Mouse (Mus musculus) erythroblast, embryonic 14.5 days (primary cell): ENCODE results near the gene Ltb. TPM values are rescaled to one million over a fixed set of nuclear protein-coding genes. Genes with fewer than 3 reads are reported as not detected.
A peak's percentile ranks its signal among the peaks of the same experiment; 100 is the strongest.

Experiments used
- H3K27me3 ChIP-seq: 2 replicates; pipeline ENCODE4 v1.6.1; 2012; ENCODE audit warnings: inconsistent platforms; ENCODE audit not compliant: control insufficient read depth
- H3K36me3 ChIP-seq: 2 replicates; pipeline ENCODE4 v1.6.1; 2012; ENCODE audit warnings: mild to moderate bottlenecking, inconsistent platforms; ENCODE audit not compliant: control insufficient read depth
- H3K4me1 ChIP-seq: 2 replicates; pipeline ENCODE4 v1.6.1; 2012; ENCODE audit warnings: inconsistent platforms; ENCODE audit not compliant: control insufficient read depth
- H3K4me3 ChIP-seq: replicated peaks from 2 replicates; pipeline ENCODE3; 2012; ENCODE audit warnings: moderate library complexity, mild to moderate bottlenecking, inconsistent platforms
- H3K9me3 ChIP-seq: 2 replicates; pipeline ENCODE4 v1.6.1; 2012; ENCODE audit warnings: low read length, inconsistent platforms, mixed read lengths; ENCODE audit not compliant: control insufficient read depth
- GATA1 ChIP-seq: IDR thresholded peaks from 2 replicates; pipeline ENCODE4 v1.6.1; 2012; ENCODE audit warnings: low read length, inconsistent platforms, mixed read lengths
- TAL1 ChIP-seq: IDR thresholded peaks from 3 replicates; pipeline ENCODE4 v1.6.1; 2012; ENCODE audit warnings: low read length, inconsistent platforms, mixed read lengths
- polyA plus RNA-seq: library from polyadenylated mRNA; stranded (reverse); fragments of >175 nt; gene quantifications from 2 replicates; pipeline ENCODE4 v1.2.3, GENCODE M21; 2012

Gene Ltb
- polyA plus RNA-seq, 1 experiment: 0.08 TPM

DNA sequence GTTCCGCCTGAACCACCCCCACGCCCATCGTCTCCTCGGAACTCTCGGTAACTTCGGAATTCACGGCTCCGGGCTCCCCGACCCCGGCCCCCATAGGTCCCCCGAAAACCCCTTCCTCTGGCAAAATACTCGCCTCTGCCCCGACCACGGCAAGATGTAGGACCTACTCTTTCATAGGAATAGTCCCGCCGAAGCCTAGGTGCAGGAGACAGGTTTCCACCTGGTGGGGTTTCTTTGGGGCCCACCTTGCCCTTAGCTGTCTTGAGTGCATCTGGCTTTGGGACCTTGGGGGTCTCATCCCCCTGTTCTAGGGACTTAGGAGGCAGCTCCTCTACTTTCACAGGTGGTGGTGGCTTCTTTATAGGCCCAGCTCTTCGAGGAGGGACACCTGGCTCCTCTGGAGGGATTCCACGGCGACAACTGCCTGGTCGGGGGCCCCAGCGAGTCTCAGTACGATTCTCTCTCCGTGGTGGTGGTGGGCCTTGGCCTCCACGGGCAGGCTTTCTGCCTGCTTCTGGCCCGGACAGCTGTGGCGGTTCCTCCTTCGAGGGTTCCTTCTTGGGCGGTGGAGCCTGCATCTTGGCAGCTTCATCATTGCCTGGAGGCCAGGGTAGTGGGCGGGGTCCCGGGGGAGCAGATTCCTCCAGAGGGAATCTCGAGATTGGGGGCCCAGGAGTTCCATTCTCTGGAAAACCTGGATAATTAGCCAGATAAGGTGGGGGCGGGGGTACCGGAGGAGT lies 37.6 kb upstream of the Ltb start:
- TF ChIP-seq TAL1 (no peak), GATA1 (no peak)
- H3K27me3 ChIP-seq: no peaks in the 10 kb centered on the region
- H3K9me3 ChIP-seq: no peaks in the 10 kb centered on the region
- H3K4me1 ChIP-seq: peaks cover 6% of the 10 kb centered on the region
- no peak overlapping the region for H3K4me3 ChIP-seq
- H3K36me3 ChIP-seq: peaks cover 100% of the 10 kb centered on the region

GRCm38 (mm10) chr17:35157254-35157653 lies 37.0 kb upstream of the Ltb start:
- Histone ChIP-seq H3K27me3 (no peaks in the 10 kb centered on the region), H3K4me1 (peaks cover 8% of the 10 kb centered on the region), H3K9me3 (no peaks in the 10 kb centered on the region), H3K36me3 (peaks cover 100% of the 10 kb centered on the region), H3K4me3 (no peak overlapping the region)
- no peak for TF ChIP-seq GATA1
- TF ChIP-seq TAL1: no peak

GRCm38 (mm10) chr17:35157661-35158175 lies 36.5 kb upstream of the Ltb start:
- Histone ChIP-seq H3K27me3 (no peaks in the 10 kb centered on the region), H3K36me3 (peaks cover 100% of the 10 kb centered on the region), H3K4me3 (no peak overlapping the region), H3K4me1 (peaks cover 10% of the 10 kb centered on the region), H3K9me3 (no peaks in the 10 kb centered on the region)
- TF ChIP-seq GATA1: no peak
- TF ChIP-seq TAL1: no peak

- Histone ChIP-seq H3K4me3 (no peak overlapping the region), H3K27me3 (no peaks in the 10 kb centered on the region), H3K36me3 (peaks cover 90% of the 10 kb centered on the region), H3K9me3 (no peaks in the 10 kb centered on the region), H3K4me1 (peaks cover 23% of the 10 kb centered on the region)
- no peak for TF ChIP-seq TAL1
- TF ChIP-seq GATA1: no peak
These were observed 35.2 kb upstream of the Ltb start for GRCm38 (mm10) chr17:35158850-35159593.

DNA sequence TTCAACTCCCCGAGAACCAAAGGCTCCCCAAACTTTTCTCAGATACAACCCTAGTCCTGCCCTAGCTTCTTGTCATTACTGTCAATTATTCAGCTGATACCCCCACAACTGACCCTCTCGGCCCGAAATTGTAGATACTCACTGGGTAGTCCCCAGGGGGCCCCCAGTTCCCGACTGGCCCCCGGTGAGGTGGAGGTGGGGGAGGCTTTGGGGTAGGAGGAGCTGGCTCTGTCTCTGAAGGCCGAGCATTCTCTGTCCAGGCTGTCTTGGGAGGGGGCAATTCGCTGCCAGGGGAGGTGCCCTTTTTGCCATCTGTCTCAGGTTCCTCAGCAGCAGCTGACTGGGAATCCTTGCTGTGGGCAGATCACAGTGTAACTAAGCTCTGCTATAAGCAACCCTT lies 34.6 kb upstream of the Ltb start:
- no peak overlapping the region for H3K4me3 ChIP-seq
- peaks cover 84% of the 10 kb centered on the region for H3K36me3 ChIP-seq
- H3K27me3 ChIP-seq: no peaks in the 10 kb centered on the region
- H3K4me1 ChIP-seq: peaks cover 25% of the 10 kb centered on the region
- no peaks in the 10 kb centered on the region for H3K9me3 ChIP-seq
- TF ChIP-seq TAL1: no peak
- TF ChIP-seq GATA1: no peak

GRCm38 (mm10) chr17:35161421-35161820 lies 32.8 kb upstream of the Ltb start:
- TF ChIP-seq GATA1: no peak
- no peak for TF ChIP-seq TAL1
- Histone ChIP-seq H3K36me3 (peaks cover 66% of the 10 kb centered on the region), H3K9me3 (no peaks in the 10 kb centered on the region), H3K4me3 (no peak overlapping the region), H3K27me3 (no peaks in the 10 kb centered on the region), H3K4me1 (peaks cover 40% of the 10 kb centered on the region)

DNA sequence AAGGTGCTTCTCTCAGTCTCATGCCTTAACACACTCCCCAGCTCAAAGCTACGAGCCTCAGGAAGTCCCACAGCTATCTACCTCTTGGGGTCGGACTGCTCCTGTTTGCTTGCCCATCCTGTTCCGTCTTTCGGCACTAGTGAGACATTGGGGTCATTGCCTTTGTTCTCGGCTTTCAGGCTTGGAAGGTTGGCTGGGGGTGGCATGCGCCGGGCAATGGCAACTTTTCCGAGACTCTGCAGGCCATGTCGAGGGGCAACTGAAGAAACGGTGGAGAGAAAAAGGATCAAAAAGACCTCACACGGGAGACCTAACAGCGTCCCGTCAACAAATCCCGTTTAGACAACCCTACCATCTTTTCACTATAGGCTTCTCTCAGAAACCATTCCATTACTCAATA lies 32.1 kb upstream of the Ltb start:
- TF ChIP-seq GATA1 (no peak), TAL1 (no peak)
- H3K4me3 ChIP-seq: peak overlapping the region; percentile 94
- peaks cover 43% of the 10 kb centered on the region for H3K4me1 ChIP-seq
- H3K27me3 ChIP-seq: no peaks in the 10 kb centered on the region
- peaks cover 59% of the 10 kb centered on the region for H3K36me3 ChIP-seq
- H3K9me3 ChIP-seq: no peaks in the 10 kb centered on the region

DNA sequence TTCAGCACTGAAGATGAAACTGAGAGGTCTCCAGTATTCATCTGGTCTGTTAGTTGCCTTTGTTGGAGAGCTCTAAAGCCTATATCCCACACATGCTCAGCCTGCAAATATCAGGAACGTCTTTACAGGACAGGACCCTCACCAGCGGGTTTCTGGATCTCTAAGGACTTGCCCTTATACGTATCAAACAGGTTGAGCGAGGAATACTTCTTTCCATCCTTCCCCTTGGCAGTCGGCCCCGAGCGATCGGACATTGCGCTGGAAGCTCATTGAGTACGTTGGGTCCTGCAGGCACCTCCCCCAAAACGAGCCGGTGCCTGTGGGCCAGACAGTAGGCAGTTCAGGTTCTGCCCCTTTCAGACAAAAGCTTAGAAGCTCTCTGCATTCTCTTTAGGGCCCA lies 31.5 kb upstream of the Ltb start:
- Histone ChIP-seq H3K27me3 (no peaks in the 10 kb centered on the region), H3K9me3 (no peaks in the 10 kb centered on the region), H3K4me3 (peak overlapping the region; percentile 94), H3K36me3 (peaks cover 53% of the 10 kb centered on the region), H3K4me1 (peaks cover 43% of the 10 kb centered on the region)
- TF ChIP-seq TAL1 (no peak), GATA1 (no peak)
